Mouse (Mus musculus): ENCODE measurements around the gene Zfp46. TPM values are rescaled to one million over a fixed set of nuclear protein-coding genes. Genes with fewer than 3 reads are reported as not detected.
A peak's percentile ranks its signal among the peaks of the same experiment; 100 is the strongest.

The Zfp46 gene
- polyA plus RNA-seq (2016; fragmentation: Nextera tagmentation; extraction: Ambion mirVana), result 21.1 and 21.8 TPM in 2 replicates

DNA sequence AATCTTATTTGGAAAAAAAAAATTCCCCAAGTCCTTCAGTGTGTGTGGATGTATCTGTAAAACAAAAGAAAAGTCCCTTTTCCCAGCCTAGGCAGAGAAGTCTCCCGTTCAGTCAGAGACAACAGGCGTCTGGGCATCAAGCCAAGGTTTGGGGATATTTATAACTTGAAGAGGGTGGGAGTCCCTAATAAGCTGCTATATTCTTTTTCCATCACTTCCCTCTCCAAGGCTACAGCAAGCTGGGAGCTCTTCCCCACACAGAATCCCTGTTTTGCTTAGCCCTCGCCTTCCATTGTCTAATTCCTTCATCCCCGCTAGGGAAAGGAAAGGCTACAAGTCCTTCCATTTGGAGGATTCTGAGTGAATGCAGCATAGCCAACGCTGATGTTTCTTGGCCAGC lies at the start of gene Zfp46:
Gene Zfp46, plus strand, starts transcription at position 229 of the 400 bp plus-strand sequence.
- Histone ChIP-seq H3K27me3 (ENCODE audit: poor library complexity, severe bottlenecking) (peaks cover 16% of the 10 kb centered on the region), H3K9me3 (peaks cover 14% of the 10 kb centered on the region), H3K27ac (peak within 1 kb of the TSS; percentile 91), H3K4me1 (peaks cover 61% of the 10 kb centered on the region), H3K36me3 (replicated peaks) (peaks cover 23% of the 10 kb centered on the region), H3K4me3 (peak within 1 kb of the TSS; percentile 68)
- no peak for DNase-seq (ENCODE audit: extremely low spot score, low spot score)
- 42% methylated on average over 5 of the region's 5 CpGs for WGBS

DNA sequence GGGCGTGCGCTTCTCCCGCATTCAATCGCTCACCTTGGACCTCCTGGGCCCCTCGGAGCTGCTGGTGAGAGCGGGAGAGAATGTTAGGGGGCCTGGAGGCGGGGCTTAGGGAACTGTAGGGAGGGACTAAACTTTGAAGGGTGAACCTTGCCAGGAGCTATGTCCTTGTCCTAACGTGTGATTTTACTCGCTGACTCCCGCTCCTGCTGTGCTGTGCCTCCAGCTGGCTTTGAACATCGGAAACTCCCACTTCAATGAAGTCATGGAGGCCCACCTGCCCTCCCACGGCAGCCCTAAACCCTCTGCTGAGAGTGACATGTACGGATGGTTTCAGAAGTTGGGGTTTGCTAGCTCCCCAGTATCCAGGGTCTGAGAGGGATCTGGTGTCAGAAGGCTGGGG lies 45.8 kb upstream of the Zfp46 start:
- peaks cover 12% of the 10 kb centered on the region for H3K36me3 ChIP-seq (replicated peaks)
- H3K4me1 ChIP-seq, result peaks cover 38% of the 10 kb centered on the region
- peak overlapping the region; percentile 30 for H3K4me3 ChIP-seq
- H3K9me3 ChIP-seq, result no peaks in the 10 kb centered on the region
- DNase-seq (ENCODE audit: extremely low spot score, low spot score), result no peak
- 11% methylated on average over 13 of the region's 13 CpGs for WGBS
- H3K27ac ChIP-seq, result no peak overlapping the region
- peaks cover 86% of the 10 kb centered on the region for H3K27me3 ChIP-seq (ENCODE audit: poor library complexity, severe bottlenecking)

GRCm38 (mm10) chr4:136239111-136239510 lies 45.4 kb upstream of the Zfp46 start:
- no peak overlapping the region for H3K4me3 ChIP-seq
- no peak overlapping the region for H3K27ac ChIP-seq
- H3K9me3 ChIP-seq, result no peaks in the 10 kb centered on the region
- DNase-seq (ENCODE audit: extremely low spot score, low spot score), result no peak
- 74% methylated on average over 9 of the region's 9 CpGs for WGBS
- peaks cover 13% of the 10 kb centered on the region for H3K36me3 ChIP-seq (replicated peaks)
- peaks cover 86% of the 10 kb centered on the region for H3K27me3 ChIP-seq (ENCODE audit: poor library complexity, severe bottlenecking)
- H3K4me1 ChIP-seq, result peaks cover 34% of the 10 kb centered on the region

GRCm38 (mm10) chr4:136239622-136240021 lies 44.9 kb upstream of the Zfp46 start:
- WGBS, result 22% methylated on average over 8 of the region's 8 CpGs
- peak; percentile 74 for DNase-seq (ENCODE audit: extremely low spot score, low spot score)
- peaks cover 13% of the 10 kb centered on the region for H3K36me3 ChIP-seq (replicated peaks)
- no peak overlapping the region for H3K27ac ChIP-seq
- H3K27me3 ChIP-seq (ENCODE audit: poor library complexity, severe bottlenecking), result peaks cover 86% of the 10 kb centered on the region
- H3K4me3 ChIP-seq, result no peak overlapping the region
- peaks cover 32% of the 10 kb centered on the region for H3K4me1 ChIP-seq
- no peaks in the 10 kb centered on the region for H3K9me3 ChIP-seq

GRCm38 (mm10) chr4:136240123-136240522 lies 44.4 kb upstream of the Zfp46 start:
- DNase-seq (ENCODE audit: extremely low spot score, low spot score), result no peak
- 63% methylated on average over 14 of the region's 14 CpGs for WGBS
- Histone ChIP-seq H3K27me3 (ENCODE audit: poor library complexity, severe bottlenecking) (peaks cover 89% of the 10 kb centered on the region), H3K36me3 (replicated peaks) (peaks cover 13% of the 10 kb centered on the region), H3K27ac (no peak overlapping the region), H3K4me1 (peaks cover 32% of the 10 kb centered on the region), H3K9me3 (no peaks in the 10 kb centered on the region), H3K4me3 (no peak overlapping the region)

DNA sequence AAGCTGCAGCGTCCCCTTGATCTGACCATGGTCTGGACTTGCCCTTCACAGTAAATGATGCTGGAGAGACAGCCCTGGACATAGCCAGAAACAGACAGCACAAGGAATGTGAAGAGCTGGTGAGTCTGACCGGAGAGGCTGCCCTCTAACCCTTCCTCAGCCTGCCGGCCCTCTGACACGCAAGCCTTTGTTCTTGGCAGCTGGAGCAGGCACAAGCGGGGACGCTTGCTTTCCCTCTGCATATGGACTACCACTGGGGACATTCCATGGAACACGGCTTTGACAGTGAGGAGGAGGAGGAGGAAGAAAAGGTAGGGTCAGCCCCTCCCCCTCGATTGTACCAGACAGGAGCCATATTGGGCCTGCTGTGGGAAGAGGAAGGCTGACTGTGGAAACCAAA lies 43.5 kb upstream of the Zfp46 start:
- WGBS, result 37% methylated on average over 8 of the region's 8 CpGs
- no peak for DNase-seq (ENCODE audit: extremely low spot score, low spot score)
- peak overlapping the region; percentile 45 for H3K27ac ChIP-seq

GRCm38 (mm10) chr4:136242065-136242703 lies 42.3 kb upstream of the Zfp46 start:
- Histone ChIP-seq H3K27me3 (ENCODE audit: poor library complexity, severe bottlenecking) (peaks cover 97% of the 10 kb centered on the region), H3K36me3 (replicated peaks) (peaks cover 9% of the 10 kb centered on the region), H3K4me3 (no peak overlapping the region), H3K27ac (no peak overlapping the region), H3K4me1 (peaks cover 47% of the 10 kb centered on the region), H3K9me3 (no peaks in the 10 kb centered on the region)
- 47% methylated on average over 8 of the region's 8 CpGs for WGBS
- no peak for DNase-seq (ENCODE audit: extremely low spot score, low spot score)

More for the DNA sequence above, 43.5 kb upstream of the Zfp46 start:
- Histone ChIP-seq H3K36me3 (replicated peaks) (peaks cover 11% of the 10 kb centered on the region), H3K27me3 (ENCODE audit: poor library complexity, severe bottlenecking) (peaks cover 97% of the 10 kb centered on the region), H3K9me3 (no peaks in the 10 kb centered on the region), H3K4me3 (no peak overlapping the region), H3K4me1 (peaks cover 35% of the 10 kb centered on the region)

DNA sequence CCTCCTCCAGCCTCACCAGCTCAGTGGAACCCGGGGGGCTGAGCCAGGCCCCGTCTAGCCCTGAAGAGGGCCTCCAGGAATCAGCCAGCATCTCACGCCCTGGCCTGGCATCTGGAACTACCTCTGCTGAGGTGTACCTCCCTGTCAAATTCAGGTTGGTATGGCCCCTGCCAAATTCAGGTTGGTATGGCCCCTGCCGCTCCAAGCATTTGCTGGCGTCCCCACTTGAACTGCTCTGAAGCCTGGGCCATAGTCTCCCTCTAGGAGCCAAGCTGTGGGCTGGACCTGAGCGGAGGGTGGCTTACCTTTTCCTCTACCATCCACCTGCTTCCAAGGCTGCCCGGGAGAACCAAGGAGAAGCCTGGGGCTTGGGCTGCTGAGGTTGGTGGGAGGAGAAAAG lies 41.8 kb upstream of the Zfp46 start:
- Histone ChIP-seq H3K27ac (no peak overlapping the region), H3K4me1 (peaks cover 50% of the 10 kb centered on the region), H3K9me3 (no peaks in the 10 kb centered on the region), H3K27me3 (ENCODE audit: poor library complexity, severe bottlenecking) (peaks cover 97% of the 10 kb centered on the region), H3K36me3 (replicated peaks) (peaks cover 9% of the 10 kb centered on the region), H3K4me3 (no peak overlapping the region)
- 79% methylated on average over 7 of the region's 7 CpGs for WGBS
- DNase-seq (ENCODE audit: extremely low spot score, low spot score), result no peak

- Histone ChIP-seq H3K27ac (no peak overlapping the region), H3K9me3 (no peaks in the 10 kb centered on the region), H3K36me3 (replicated peaks) (peaks cover 7% of the 10 kb centered on the region), H3K4me3 (no peak overlapping the region), H3K27me3 (ENCODE audit: poor library complexity, severe bottlenecking) (peaks cover 97% of the 10 kb centered on the region), H3K4me1 (peaks cover 54% of the 10 kb centered on the region)
- WGBS, result 71% methylated on average over 7 of the region's 7 CpGs
- DNase-seq (ENCODE audit: extremely low spot score, low spot score), result no peak
Observed at GRCm38 (mm10) chr4:136244208-136244607, 40.3 kb upstream of the Zfp46 start.

- no peak for DNase-seq (ENCODE audit: extremely low spot score, low spot score)
- peaks cover 3% of the 10 kb centered on the region; the same call in 1 of the 2 replicates for H3K36me3 ChIP-seq (replicated peaks)
- H3K27ac ChIP-seq, result no peak overlapping the region
- peaks cover 51% of the 10 kb centered on the region for H3K4me1 ChIP-seq
- peaks cover 97% of the 10 kb centered on the region for H3K27me3 ChIP-seq (ENCODE audit: poor library complexity, severe bottlenecking)
- H3K4me3 ChIP-seq, result no peak overlapping the region
- no peaks in the 10 kb centered on the region for H3K9me3 ChIP-seq
- WGBS, result 34% methylated on average over 5 of the region's 5 CpGs
Observed at GRCm38 (mm10) chr4:136245681-136246080, 38.8 kb upstream of the Zfp46 start.

GRCm38 (mm10) chr4:136246568-136246969 lies 37.9 kb upstream of the Zfp46 start:
- Histone ChIP-seq H3K4me3 (peak overlapping the region; percentile 61), H3K36me3 (replicated peaks) (peaks cover 3% of the 10 kb centered on the region; the same call in 1 of the 2 replicates), H3K27me3 (ENCODE audit: poor library complexity, severe bottlenecking) (peaks cover 97% of the 10 kb centered on the region), H3K4me1 (peaks cover 42% of the 10 kb centered on the region), H3K27ac (no peak overlapping the region), H3K9me3 (no peaks in the 10 kb centered on the region)
- no peak for DNase-seq (ENCODE audit: extremely low spot score, low spot score)
- WGBS, result under 1% methylated on average over 12 of the region's 12 CpGs

DNA sequence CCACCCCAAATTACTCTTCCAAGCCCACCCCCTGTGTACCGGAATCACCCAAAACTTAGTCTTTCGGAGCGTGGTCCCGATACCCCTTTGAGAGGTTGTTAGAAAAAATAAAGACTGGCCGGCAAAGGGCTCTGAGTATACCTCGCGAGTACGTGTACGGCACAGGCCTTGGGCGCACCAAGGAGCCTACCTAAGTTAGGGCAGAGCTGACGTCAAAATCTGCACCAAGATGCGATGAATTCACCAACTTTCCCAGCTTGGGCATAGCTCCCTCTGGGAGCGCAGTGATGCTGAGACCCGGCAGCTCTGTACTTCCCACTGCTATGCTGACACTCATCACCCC lies 37.1 kb upstream of the Zfp46 start:
- Histone ChIP-seq H3K4me3 (peak overlapping the region; percentile 61), H3K9me3 (no peaks in the 10 kb centered on the region), H3K27me3 (ENCODE audit: poor library complexity, severe bottlenecking) (peaks cover 99% of the 10 kb centered on the region), H3K4me1 (peaks cover 42% of the 10 kb centered on the region), H3K27ac (no peak overlapping the region), H3K36me3 (replicated peaks) (peaks cover 3% of the 10 kb centered on the region; the same call in 1 of the 2 replicates)
- DNase-seq (ENCODE audit: extremely low spot score, low spot score), result no peak
- WGBS, result 2% methylated on average over 14 of the region's 14 CpGs

GRCm38 (mm10) chr4:136247729-136248463 lies 36.6 kb upstream of the Zfp46 start, which contains the start of gene Tcea3:
Tcea3 (plus strand) TSS chr4:136247729.
- H3K27me3 ChIP-seq (ENCODE audit: poor library complexity, severe bottlenecking), result peaks cover 98% of the 10 kb centered on the region
- H3K4me1 ChIP-seq, result peaks cover 42% of the 10 kb centered on the region
- WGBS, result under 1% methylated on average over 46 of the region's 46 CpGs
- DNase-seq (ENCODE audit: extremely low spot score, low spot score), result peak; percentile 50
- peak within 1 kb of the TSS; percentile 61 for H3K4me3 ChIP-seq
- H3K27ac ChIP-seq, result peak within 1 kb of the TSS; percentile 27; the same call in 1 of the 2 replicates
- no peaks in the 10 kb centered on the region for H3K9me3 ChIP-seq
- H3K36me3 ChIP-seq (replicated peaks), result peaks cover 3% of the 10 kb centered on the region; the same call in 1 of the 2 replicates

Data from forebrain, embryonic 10.5 days (tissue).